Mouse (Mus musculus) embryo, embryonic 11.5 days (tissue): ENCODE results near the gene Dnajc24.

ENCODE experiments used
- DNase-seq: peaks from one replicate; pipeline ENCODE4 v3.0.0-alpha.2; 2012; ENCODE audit warnings: low read depth, low spot score

Gene Dnajc24

GRCm38 (mm10) chr2:106002835-106003739 lies at the start of gene Dnajc24:
Dnajc24 (minus strand) TSS chr2:106003549.
- peak; percentile 85 for DNase-seq

DNA sequence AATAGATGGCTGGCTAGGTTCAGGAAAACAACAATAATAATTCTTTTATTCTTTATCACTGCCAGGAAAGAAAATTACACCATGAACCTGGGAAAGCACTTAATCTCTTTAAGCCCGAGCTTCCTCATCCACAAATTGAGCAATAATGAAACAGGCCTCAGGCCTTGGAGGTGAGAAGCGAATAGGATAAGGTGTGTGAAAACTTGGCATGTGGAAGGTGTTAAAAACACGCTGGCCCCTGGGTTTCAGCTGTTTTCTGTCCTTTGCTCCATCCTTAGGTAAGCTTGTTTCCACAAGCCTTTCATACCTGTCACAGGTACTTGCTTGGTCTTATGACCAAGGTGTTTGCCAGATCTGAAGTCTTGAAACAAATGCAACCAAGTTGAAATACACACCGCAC lies 43.3 kb upstream of the Dnajc24 start:
- no peak for DNase-seq

- no peak for DNase-seq
These were observed 39.1 kb upstream of the Dnajc24 start for GRCm38 (mm10) chr2:106042495-106042894.

DNA sequence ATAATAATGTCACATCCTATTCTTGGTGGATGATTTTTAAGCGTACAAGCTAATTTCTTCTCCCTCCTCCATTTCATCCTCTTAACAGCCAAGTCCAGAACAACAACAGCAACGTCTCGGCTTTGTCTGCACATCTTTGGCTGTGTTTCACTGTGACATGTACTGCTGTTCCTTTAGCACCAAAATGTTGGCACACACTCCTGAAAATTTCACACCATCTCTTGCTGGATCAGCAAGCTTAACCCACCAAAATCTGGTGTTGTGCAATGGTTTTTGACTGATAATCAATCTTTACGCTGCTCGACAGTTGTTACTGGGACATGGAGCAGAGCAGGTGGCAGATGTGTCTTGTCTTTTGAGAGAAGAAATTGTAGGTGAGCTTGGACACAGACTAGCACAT lies 38.6 kb upstream of the Dnajc24 start:
- DNase-seq: no peak

- peak; percentile 9 for DNase-seq
These were observed 34.9 kb upstream of the Dnajc24 start for GRCm38 (mm10) chr2:106038286-106038685.

DNA sequence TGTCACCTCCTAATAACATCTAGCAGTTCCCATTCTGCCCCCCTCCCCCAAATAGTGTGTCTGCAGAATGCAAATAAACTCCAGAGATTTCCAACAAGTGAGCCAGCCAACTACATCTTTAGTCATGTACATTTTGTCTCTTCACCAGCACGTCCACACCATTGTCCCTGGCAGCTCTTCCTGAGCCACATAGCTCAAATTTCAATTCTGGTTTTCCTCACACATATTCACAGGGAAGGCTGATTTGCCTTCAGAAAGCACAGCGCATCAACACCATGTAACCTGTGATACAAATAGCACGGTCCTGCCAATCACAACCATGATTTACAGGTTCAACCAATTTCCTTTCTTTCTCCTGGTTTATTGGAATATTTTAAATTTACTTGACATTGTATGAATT lies 21.5 kb upstream of the Dnajc24 start:
- DNase-seq: no peak

- no peak for DNase-seq
These were observed 5.1 kb upstream of the Dnajc24 start for GRCm38 (mm10) chr2:106008415-106008814.

- no peak for DNase-seq
These were observed 15.3 kb downstream of the Dnajc24 start for GRCm38 (mm10) chr2:105987999-105988398.

GRCm38 (mm10) chr2:105987131-105987530 lies 16.2 kb downstream of the Dnajc24 start:
- no peak for DNase-seq

- no peak for DNase-seq
These were observed 18.1 kb downstream of the Dnajc24 start for GRCm38 (mm10) chr2:105985206-105985605.

GRCm38 (mm10) chr2:105978065-105978464 lies 25.3 kb downstream of the Dnajc24 start:
- DNase-seq: no peak

DNA sequence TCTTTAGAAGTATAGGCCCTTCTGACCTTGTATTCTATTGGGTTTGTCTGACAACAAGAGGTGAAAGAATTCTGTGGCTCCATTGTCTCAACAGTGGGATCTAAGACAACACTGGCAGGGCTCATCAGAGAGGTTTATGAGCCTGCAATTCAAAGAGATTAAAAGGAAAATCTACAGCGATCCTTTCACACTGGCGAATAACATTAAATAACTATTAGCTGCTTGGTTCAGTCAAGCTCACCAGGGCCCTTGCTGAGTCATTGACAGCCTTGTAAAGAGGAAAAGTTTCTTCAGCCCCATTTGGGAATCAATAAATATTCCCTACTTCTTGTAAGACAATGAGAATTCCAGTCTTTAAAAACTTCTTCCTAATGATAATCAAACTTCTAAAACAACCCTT lies 29.4 kb downstream of the Dnajc24 start:
- no peak for DNase-seq

DNA sequence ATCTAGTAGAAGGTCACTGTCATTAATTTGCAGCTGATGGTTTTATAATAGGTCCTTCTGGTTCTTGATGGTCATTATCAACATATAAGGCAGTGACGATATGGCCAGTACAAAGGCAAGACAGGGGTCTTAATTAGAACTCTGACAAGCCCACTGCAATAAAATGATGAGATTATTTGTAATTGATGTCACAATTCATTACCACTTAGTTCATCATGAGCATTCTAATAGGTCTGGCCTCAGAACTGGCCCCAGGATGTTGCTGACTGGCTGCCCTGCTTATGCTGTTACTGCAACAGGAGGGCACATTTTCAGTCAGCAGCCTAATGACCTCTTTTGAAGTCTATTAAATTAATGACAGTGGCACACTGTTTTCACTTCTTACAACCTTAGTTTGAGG lies 39.9 kb downstream of the Dnajc24 start:
- DNase-seq: no peak

- DNase-seq: no peak
These were observed 49.5 kb downstream of the Dnajc24 start for GRCm38 (mm10) chr2:105953862-105954261.

GRCm38 (mm10) chr2:105951350-105951940 lies 51.9 kb downstream of the Dnajc24 start:
- no peak for DNase-seq

DNA sequence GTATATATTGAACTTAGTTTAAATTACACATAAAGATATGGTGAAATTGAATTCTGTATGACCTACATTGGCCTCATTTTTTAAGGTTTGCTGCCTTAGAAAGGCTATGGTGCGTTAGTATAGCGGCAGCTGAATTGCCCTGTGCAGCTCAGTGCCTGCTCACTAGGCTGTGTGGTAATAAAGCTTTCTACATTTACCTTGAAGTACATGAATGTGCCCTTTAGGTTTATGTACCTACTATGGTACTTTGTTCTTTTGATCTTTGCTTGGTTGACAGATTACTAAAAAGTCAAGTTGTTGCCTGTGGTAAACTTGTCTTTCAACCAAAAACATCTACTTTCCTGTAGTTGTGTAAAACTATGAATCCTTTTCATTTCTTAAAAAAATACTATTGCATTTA lies 53.2 kb downstream of the Dnajc24 start:
- DNase-seq: no peak

GRCm38 (mm10) chr2:105917623-105918346 lies 85.6 kb downstream of the Dnajc24 start:
- DNase-seq: no peak
